Comparison of ENCODE assay signal across 13 mouse cellular contexts in the genomic region with DNA sequence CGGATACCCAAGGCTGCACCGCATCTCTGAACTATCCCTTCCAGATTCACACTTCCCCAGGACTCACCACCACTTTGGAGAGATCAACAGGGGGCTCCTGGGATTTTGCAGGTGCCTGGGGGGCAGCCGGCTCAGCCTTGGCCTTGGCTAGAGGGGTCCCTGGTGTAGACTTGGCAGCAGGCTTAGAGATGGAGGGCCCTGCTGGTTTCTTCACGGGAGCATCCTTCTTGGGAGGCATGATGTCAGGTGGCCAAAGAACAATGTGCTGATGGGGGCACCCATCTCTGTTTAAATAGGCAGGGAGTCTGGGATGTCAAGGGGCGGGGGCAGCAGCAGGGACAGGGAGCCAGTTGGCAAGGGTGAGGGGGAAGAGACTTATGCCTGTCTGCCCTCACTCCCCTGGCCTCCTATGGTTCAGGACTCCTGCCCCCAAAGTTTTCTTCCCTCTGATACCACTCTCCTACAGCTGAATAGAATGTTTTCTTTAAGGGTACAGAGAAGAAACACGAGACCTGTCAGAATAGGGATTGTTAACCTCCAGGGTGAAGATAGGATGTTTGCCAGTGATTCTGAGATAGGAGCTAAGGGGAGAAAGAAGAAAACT. TPM values are rescaled to one million over a fixed set of nuclear protein-coding genes. Genes with fewer than 3 reads are reported as not detected.
DNase-seq lines count a peak whose midpoint lies in the region; ATAC-seq and TF ChIP-seq lines count a peak whose summit lies in the region.
"Had no signal": no experiment of that assay in that cellular context is flagged by ENCODE, and none has a peak within 500 bp of the region (broad histone marks: within the 10 kb centered on the region; RNA-seq: fewer than 3 reads in every experiment).

No protein-coding gene starts in this region.

- peak overlapping the region; percentile 39; the same call in 1 of the 2 replicates for H3K9ac ChIP-seq in heart, embryonic 11.5 days (ENCODE audit: low read depth, low read length)
- peak overlapping the region; percentile 40 for H3K9ac ChIP-seq in hindbrain, embryonic 16.5 days (ENCODE audit: low read depth, low read length)

- no peak overlapping the region for H3K4me3 ChIP-seq in heart, embryonic 11.5 days (ENCODE audit: low read depth, low read length)
- H3K4me3 ChIP-seq in megakaryocyte, embryonic 14.5 days (replicated peaks): peak overlapping the region; percentile 64
- H3K4me3 ChIP-seq in hindbrain, embryonic 16.5 days (ENCODE audit: low read length): no peak overlapping the region
- H3K4me3 ChIP-seq in myocyte: peak overlapping the region; percentile 98

- H3K9me3 ChIP-seq in heart, embryonic 11.5 days (replicated peaks; ENCODE audit: control insufficient read depth, low read length): no peaks in the 10 kb centered on the region
- H3K9me3 ChIP-seq in megakaryocyte, embryonic 14.5 days: no peaks in the 10 kb centered on the region
- no peaks in the 10 kb centered on the region for H3K9me3 ChIP-seq in hindbrain, embryonic 16.5 days (ENCODE audit: control insufficient read depth, low read length)
- H3K9me3 ChIP-seq: lung, embryonic 15.5 days; midbrain, embryonic 12.5 days had no signal

- no peak for TF ChIP-seq POLR2A in myocyte (IDR thresholded peaks at IDR 0.05; ENCODE audit: insufficient read length, low read depth)

- H3K27me3 ChIP-seq in heart, embryonic 11.5 days (ENCODE audit: control insufficient read depth, insufficient read depth, low read length): no peaks in the 10 kb centered on the region
- no peaks in the 10 kb centered on the region for H3K27me3 ChIP-seq in megakaryocyte, embryonic 14.5 days (replicated peaks)
- H3K27me3 ChIP-seq in hindbrain, embryonic 16.5 days (replicated peaks; ENCODE audit: control insufficient read depth, insufficient read depth, low read length): no peaks in the 10 kb centered on the region
- H3K27me3 ChIP-seq in myocyte (ENCODE audit: control insufficient read depth, insufficient read depth, insufficient read length): no peaks in the 10 kb centered on the region
- H3K27me3 ChIP-seq: lung, embryonic 15.5 days had no signal

- peaks cover 34% of the 10 kb centered on the region for H3K79me2 ChIP-seq in myocyte (ENCODE audit: control insufficient read depth, insufficient read depth)

- H3ac ChIP-seq in myocyte (ENCODE audit: control insufficient read depth, insufficient read length): no peak overlapping the region

- DNase-seq in heart, postnatal 10 days: no peak
- no peak for DNase-seq in spleen, postnatal 36 days (ENCODE audit: low spot score in 2 of 2)
- DNase-seq in right cerebral cortex, postnatal 36 days (ENCODE audit: low spot score in 2 of 2): no peak
- DNase-seq: adrenal gland, postnatal 14 days; cerebellum, adult 11 months; kidney, adult 2 months had no signal

- intact Hi-C loops in heart, postnatal 10 days (cut with DNase I): no loop called here

- no peak for ATAC-seq in heart, embryonic 11.5 days (replicated peaks; ENCODE audit: insufficient number of reproducible peaks, low FRiP score, low TSS enrichment)
- ATAC-seq in megakaryocyte, adult 5-6 weeks (ENCODE audit: poor library complexity, severe bottlenecking): no peak
- no peak for ATAC-seq in hindbrain, embryonic 16.5 days

- no peaks in the 10 kb centered on the region for H3K36me3 ChIP-seq in heart, embryonic 11.5 days (ENCODE audit: control insufficient read depth, insufficient read depth, low read length)
- H3K36me3 ChIP-seq in megakaryocyte, embryonic 14.5 days (replicated peaks; ENCODE audit: low read length): peaks cover 16% of the 10 kb centered on the region
- H3K36me3 ChIP-seq in hindbrain, embryonic 16.5 days (ENCODE audit: control insufficient read depth, insufficient read depth, low read length): no peaks in the 10 kb centered on the region
- peaks cover under 1% of the 10 kb centered on the region for H3K36me3 ChIP-seq in myocyte (ENCODE audit: control insufficient read depth, insufficient read depth)
- H3K36me3 ChIP-seq: lung, embryonic 15.5 days had no signal

- H3K4me2 ChIP-seq in heart, embryonic 11.5 days: no peak overlapping the region; the same call in 1 of the 2 replicates
- H3K4me2 ChIP-seq in hindbrain, embryonic 16.5 days (ENCODE audit: low read length): peak overlapping the region; percentile 79; the same call in 1 of the 2 replicates
- peak overlapping the region; percentile 97 for H3K4me2 ChIP-seq in myocyte (ENCODE audit: low read depth)

- no peak overlapping the region for H3K27ac ChIP-seq in heart, embryonic 11.5 days (ENCODE audit: low read depth, low read length)
- H3K27ac ChIP-seq in hindbrain, embryonic 16.5 days (ENCODE audit: low read depth, low read length): no peak overlapping the region
- H3K27ac ChIP-seq: lung, embryonic 15.5 days; midbrain, embryonic 12.5 days had no signal

- WGBS in heart, embryonic 11.5 days (ENCODE audit: insufficient replicate concordance): 44% methylated on average over 6 of the region's 6 CpGs
- 41% methylated on average over 6 of the region's 6 CpGs for WGBS in hindbrain, embryonic 16.5 days

- peaks cover 24% of the 10 kb centered on the region for H3K4me1 ChIP-seq in heart, embryonic 11.5 days (ENCODE audit: control insufficient read depth, insufficient read depth, low read length)
- H3K4me1 ChIP-seq in megakaryocyte, embryonic 14.5 days: peaks cover 70% of the 10 kb centered on the region
- H3K4me1 ChIP-seq in hindbrain, embryonic 16.5 days (ENCODE audit: control insufficient read depth, insufficient read depth, low read depth, low read length): peaks cover 29% of the 10 kb centered on the region

TF ChIP-seq in myocyte, 11 proteins besides CTCF, POLR2A, EP300 and RAD21:
- TF ChIP-seq REST (IDR thresholded peaks at IDR 0.05; ENCODE audit: insufficient read depth, insufficient read length): no peak
- peak in 1 of 3 experiments; percentile 32 for TF ChIP-seq MYOD1 (IDR thresholded peaks at IDR 0.05; ENCODE audit: control insufficient read depth in 1 of 3, insufficient read length in 2 of 3, low read depth in 2 of 3)
- no peak for TF ChIP-seq MAX (IDR thresholded peaks at IDR 0.05; ENCODE audit: low read depth)
- TF ChIP-seq SRF (IDR thresholded peaks at IDR 0.05; ENCODE audit: control insufficient read depth, insufficient read length, low read depth): no peak
- TF ChIP-seq TCF12 (IDR thresholded peaks at IDR 0.05; ENCODE audit: insufficient read depth, poor library complexity, severe bottlenecking): no peak
- TF ChIP-seq POLR2AphosphoS2 (IDR thresholded peaks at IDR 0.05; ENCODE audit: insufficient read length, low read depth): peak; percentile 55
- TF ChIP-seq CEBPB (IDR thresholded peaks at IDR 0.05; ENCODE audit: insufficient read depth, poor library complexity, severe bottlenecking): no peak

RNA-seq across cellular contexts. Expression of a gene that starts 1.2 kb away (rescaled TPM):
- 3.3 and 5.4 TPM in 2 replicates for polyA plus RNA-seq in heart, embryonic 11.5 days (2014; fragmentation: Nextera tagmentation; extraction: Ambion mirVana)
- 1 to 10 TPM; 4.1 to 4.5 TPM for total RNA-seq in heart, postnatal 10 days (2021)
- polyA plus RNA-seq in megakaryocyte, embryonic 14.5 days (2012; ENCODE audit: insufficient read depth, low replicate concordance): 9.5 and 15.9 TPM in 2 replicates
- total RNA-seq in megakaryocyte, adult 5-6 weeks (2015): 3.4 and 5.8 TPM in 2 replicates
- total RNA-seq in megakaryocyte, adult 5-6 weeks (2017): 0.99 and 2.0 TPM in 2 replicates
- polyA plus RNA-seq in hindbrain, embryonic 16.5 days (2015; fragmentation: Nextera tagmentation; extraction: Ambion mirVana): 6.7 and 7.1 TPM in 2 replicates
- 734 TPM for polyA plus RNA-seq in myocyte (2012; fragmentation: generic; extraction: Trizol)

RNA-seq across cellular contexts. Expression of a gene that starts 3.3 kb away (rescaled TPM):
- 1,242 and 1,345 TPM in 2 replicates for polyA plus RNA-seq in heart, embryonic 11.5 days (2014; fragmentation: Nextera tagmentation; extraction: Ambion mirVana)
- 100 to 1,000 TPM; 500 to 506 TPM for total RNA-seq in heart, postnatal 10 days (2021)
- 175 and 2,406 TPM in 2 replicates for polyA plus RNA-seq in megakaryocyte, embryonic 14.5 days (2012; ENCODE audit: insufficient read depth, low replicate concordance)
- 1,624 and 1,690 TPM in 2 replicates for total RNA-seq in megakaryocyte, adult 5-6 weeks (2015)
- total RNA-seq in megakaryocyte, adult 5-6 weeks (2017): 1,921 and 2,467 TPM in 2 replicates
- polyA plus RNA-seq in hindbrain, embryonic 16.5 days (2015; fragmentation: Nextera tagmentation; extraction: Ambion mirVana): 946 and 1,028 TPM in 2 replicates
- polyA plus RNA-seq in myocyte (2012; fragmentation: generic; extraction: Trizol): 2,234 TPM

RNA-seq across cellular contexts. Expression of a gene that starts 28.4 kb away (rescaled TPM):
- polyA plus RNA-seq in heart, embryonic 11.5 days (2014; fragmentation: Nextera tagmentation; extraction: Ambion mirVana): 14.5 and 18.7 TPM in 2 replicates
- 10 to 100 TPM; 28.5 to 29.9 TPM for total RNA-seq in heart, postnatal 10 days (2021)
- polyA plus RNA-seq in megakaryocyte, embryonic 14.5 days (2012; ENCODE audit: insufficient read depth, low replicate concordance): 48.5 and 62.5 TPM in 2 replicates
- total RNA-seq in megakaryocyte, adult 5-6 weeks (2015): 125 and 127 TPM in 2 replicates
- 266 and 267 TPM in 2 replicates for total RNA-seq in megakaryocyte, adult 5-6 weeks (2017)
- 13.5 and 16.6 TPM in 2 replicates for polyA plus RNA-seq in hindbrain, embryonic 16.5 days (2015; fragmentation: Nextera tagmentation; extraction: Ambion mirVana)
- 166 TPM for polyA plus RNA-seq in myocyte (2012; fragmentation: generic; extraction: Trizol)

RNA-seq across cellular contexts. Expression of a gene that starts 38.2 kb away (rescaled TPM):
- 70.8 and 82.8 TPM in 2 replicates for polyA plus RNA-seq in heart, embryonic 11.5 days (2014; fragmentation: Nextera tagmentation; extraction: Ambion mirVana)
- 10 to 100 TPM; 83.6 to 95.9 TPM for total RNA-seq in heart, postnatal 10 days (2021)
- 86.7 and 138 TPM in 2 replicates for polyA plus RNA-seq in megakaryocyte, embryonic 14.5 days (2012; ENCODE audit: insufficient read depth, low replicate concordance)
- total RNA-seq in megakaryocyte, adult 5-6 weeks (2015): 73.1 and 82.3 TPM in 2 replicates
- total RNA-seq in megakaryocyte, adult 5-6 weeks (2017): 63.1 and 78.4 TPM in 2 replicates
- polyA plus RNA-seq in hindbrain, embryonic 16.5 days (2015; fragmentation: Nextera tagmentation; extraction: Ambion mirVana): 136 and 168 TPM in 2 replicates
- polyA plus RNA-seq in myocyte (2012; fragmentation: generic; extraction: Trizol): 52.5 TPM

RNA-seq across cellular contexts. Expression of a gene that starts 50.3 kb away (rescaled TPM):
- 7.7 and 8.0 TPM in 2 replicates for polyA plus RNA-seq in heart, embryonic 11.5 days (2014; fragmentation: Nextera tagmentation; extraction: Ambion mirVana)
- total RNA-seq in heart, postnatal 10 days (2021): 10 to 100 TPM in 1 of 2 experiments, 1 to 10 TPM in 1; 9.8 to 10.1 TPM
- 21.5 and 24.2 TPM in 2 replicates for polyA plus RNA-seq in megakaryocyte, embryonic 14.5 days (2012; ENCODE audit: insufficient read depth, low replicate concordance)
- 6.0 and 8.1 TPM in 2 replicates for total RNA-seq in megakaryocyte, adult 5-6 weeks (2015)
- total RNA-seq in megakaryocyte, adult 5-6 weeks (2017): 12.9 and 14.5 TPM in 2 replicates
- polyA plus RNA-seq in hindbrain, embryonic 16.5 days (2015; fragmentation: Nextera tagmentation; extraction: Ambion mirVana): 16.7 and 17.0 TPM in 2 replicates
- polyA plus RNA-seq in myocyte (2012; fragmentation: generic; extraction: Trizol): 13.8 TPM

Comparison
In these comparisons a context has a peak if more than half of its experiments do, and no peak if none do; other contexts are left out.
1. H3K4me3 ChIP-seq: peak in megakaryocyte, embryonic 14.5 days (single experiment) and myocyte (single experiment); none in heart, embryonic 11.5 days (single experiment) and hindbrain, embryonic 16.5 days (single experiment).
2. RNA of a gene that starts 1.2 kb away (polyA plus RNA-seq): 734 TPM in myocyte (single experiment); 9.5 to 15.9 TPM in megakaryocyte, embryonic 14.5 days, 6.7 to 7.1 TPM in hindbrain, embryonic 16.5 days and 3.3 to 5.4 TPM in heart, embryonic 11.5 days; every median in the first group is over 10 times any median in the second.